Mouse (Mus musculus): ENCODE measurements at regions not wholly inside any gene's neighbourhood (a gene's known extent, or its start where the extent isn't known, plus 50 kb on each side); places are given as distances from the start of the nearest gene placed in this dataset.

GRCm38 (mm10) chrX:133505683-133506082 lies 183.1 kb downstream of the Pcdh19 start:
- no peak for DNase-seq (ENCODE audit: extremely low spot score in 1 of 2, low spot score in 1 of 2)

- no peak for DNase-seq (ENCODE audit: extremely low spot score in 1 of 2, low spot score in 1 of 2)
These were observed 226.9 kb downstream of the Pcdh19 start for GRCm38 (mm10) chrX:133461867-133462266.

GRCm38 (mm10) chrX:133447417-133447816 lies 241.4 kb downstream of the Pcdh19 start:
- DNase-seq (ENCODE audit: extremely low spot score in 1 of 2, low spot score in 1 of 2) = no peak

GRCm38 (mm10) chrX:133402446-133402845 lies 286.3 kb downstream of the Pcdh19 start:
- DNase-seq (ENCODE audit: extremely low spot score in 1 of 2, low spot score in 1 of 2) = peak; percentile 15

GRCm38 (mm10) chrX:133387791-133388190 lies 301.0 kb downstream of the Pcdh19 start:
- no peak for DNase-seq (ENCODE audit: extremely low spot score in 1 of 2, low spot score in 1 of 2)

GRCm38 (mm10) chrX:133373960-133374359 lies 314.8 kb downstream of the Pcdh19 start:
- no peak for DNase-seq (ENCODE audit: extremely low spot score in 1 of 2, low spot score in 1 of 2)

GRCm38 (mm10) chrX:133373047-133373446 lies 315.7 kb downstream of the Pcdh19 start:
- no peak for DNase-seq (ENCODE audit: extremely low spot score in 1 of 2, low spot score in 1 of 2)

GRCm38 (mm10) chrX:133372411-133372810 lies 316.4 kb downstream of the Pcdh19 start:
- no peak for DNase-seq (ENCODE audit: extremely low spot score in 1 of 2, low spot score in 1 of 2)

- no peak for DNase-seq (ENCODE audit: extremely low spot score in 1 of 2, low spot score in 1 of 2)
These were observed 328.0 kb downstream of the Pcdh19 start for GRCm38 (mm10) chrX:133360739-133361138.

All from layer of hippocampus, postnatal 25 days (tissue).